Mouse (Mus musculus): Measurements from ENCODE around the gene Tmem240.

DNA sequence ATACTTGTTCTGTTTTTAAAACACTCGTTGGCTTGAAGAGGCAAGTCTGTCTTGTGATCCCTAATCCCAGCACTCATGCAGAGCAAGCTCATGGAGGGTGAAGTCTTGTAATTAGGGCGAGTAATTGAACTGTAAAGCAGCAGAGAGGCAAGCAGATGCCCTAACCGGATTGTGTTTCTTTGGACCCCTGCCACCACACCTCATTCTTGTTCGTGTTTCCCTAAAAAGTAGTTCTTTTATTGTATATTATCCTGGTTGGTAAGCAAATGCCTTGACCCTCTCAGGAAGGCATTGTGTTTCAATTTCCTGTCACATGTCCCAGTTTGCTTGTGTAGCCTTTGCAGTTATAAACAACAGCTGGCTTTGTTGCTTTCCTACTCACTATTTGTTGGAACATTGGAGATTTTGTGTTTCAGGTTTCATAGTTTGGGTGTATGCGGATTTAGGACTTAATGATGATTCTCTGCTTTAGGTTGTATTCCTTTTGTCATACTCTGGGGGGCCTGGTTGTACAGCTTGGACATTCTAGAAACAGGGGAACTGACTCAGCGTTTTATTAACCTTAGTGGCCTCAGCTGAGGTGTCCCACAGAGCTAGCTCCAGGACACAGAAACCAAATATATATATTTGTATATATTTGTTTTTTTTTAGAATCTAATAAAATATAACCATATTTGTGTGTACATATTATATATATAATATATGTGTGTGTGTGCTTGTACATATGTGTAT is 23.9 kb upstream of the Tmem240 start:
- no peak for TF ChIP-seq CTCF (IDR thresholded peaks at IDR 0.05; ENCODE audit: borderline replicate concordance, extremely low read depth, insufficient read depth, insufficient read length)
- TF ChIP-seq POLR2A (IDR thresholded peaks at IDR 0.05; ENCODE audit: borderline replicate concordance, extremely low read depth, insufficient read depth, insufficient read length, poor library complexity, severe bottlenecking) = no peak

All from brain, embryonic 14.5 days (tissue).